Mouse (Mus musculus) MEL (cell line): ENCODE results near the gene Hlcs. TPM values are rescaled to one million over a fixed set of nuclear protein-coding genes. Genes with fewer than 3 reads are reported as not detected.

Experiments
- DNase-seq: peaks from one replicate; pipeline ENCODE4 v3.0.0; 2011; ENCODE audit warnings: low read depth, low spot score
- H3K27ac ChIP-seq: 2 replicates; pipeline ENCODE4 v1.5.1; 2012; ENCODE audit warnings: low read depth, mild to moderate bottlenecking, control low read depth, low read length, moderate library complexity; ENCODE audit not compliant: control insufficient read depth
- H3K27me3 ChIP-seq, 2 experiments: fragments of 150-350 bp in 1 of 2; sonication (generic) in 1 of 2; 2 replicates each; pipeline ENCODE4 v1.6.1; 2012; ENCODE audit warnings: low read length in 2 of 2, mild to moderate bottlenecking in 2 of 2, improper control_type of control experiment in 1 of 2, moderate library complexity in 1 of 2; ENCODE audit not compliant: insufficient read depth in 2 of 2, control insufficient read depth in 1 of 2
- H3K36me3 ChIP-seq, 2 experiments: 2 replicates each; pipeline ENCODE4 v1.6.1; 2012 to 2014; ENCODE audit warnings: low read length in 2 of 2, improper control_type of control experiment in 1 of 2, inconsistent platforms in 1 of 2, mild to moderate bottlenecking in 1 of 2; ENCODE audit not compliant: insufficient read depth in 2 of 2, control insufficient read depth in 1 of 2
- H3K4me1 ChIP-seq, 2 experiments: fragments of 150-350 bp in 1 of 2; sonication (generic) in 1 of 2; 2 replicates each; pipeline ENCODE4 v1.6.1; 2012; ENCODE audit warnings: low read length in 2 of 2, improper control_type of control experiment in 1 of 2, mild to moderate bottlenecking in 1 of 2; ENCODE audit not compliant: insufficient read depth in 2 of 2, control insufficient read depth in 1 of 2
- H3K4me3 ChIP-seq, 2 experiments: fragments of 150-350 bp in 1 of 2; sonication (generic) in 1 of 2; 2 replicates each; pipeline ENCODE4 v1.5.1; 2012; ENCODE audit warnings: low read depth in 2 of 2, low read length in 2 of 2, mild to moderate bottlenecking in 2 of 2, moderate library complexity in 2 of 2, control low read depth in 1 of 2, improper control_type of control experiment in 1 of 2; ENCODE audit not compliant: control insufficient read depth in 1 of 2, insufficient read depth in 1 of 2
- H3K79me2 ChIP-seq: 2 replicates; pipeline ENCODE4 v1.6.1; 2012; ENCODE audit warnings: mild to moderate bottlenecking, low read length, moderate library complexity; ENCODE audit not compliant: control insufficient read depth, poor library complexity, insufficient read depth
- H3K9ac ChIP-seq: 2 replicates; pipeline ENCODE4 v1.6.1; 2012; ENCODE audit warnings: low read depth, mild to moderate bottlenecking, control low read depth, low read length, moderate library complexity; ENCODE audit not compliant: control insufficient read depth, poor library complexity, severe bottlenecking
- H3K9me3 ChIP-seq: fragments of 150-350 bp; sonication (generic); replicated peaks from 2 replicates; pipeline ENCODE4 v1.6.1; 2012; ENCODE audit warnings: mild to moderate bottlenecking, low read length, improper control_type of control experiment, moderate library complexity; ENCODE audit not compliant: insufficient read depth
- CHD1 ChIP-seq: IDR thresholded peaks from 2 replicates; pipeline ENCODE4 v1.6.1; 2012; ENCODE audit warnings: low read depth, mild to moderate bottlenecking, inconsistent platforms, low read length, improper control_type of control experiment
- CTCF ChIP-seq, 3 experiments: IDR thresholded peaks in 2 of 3; conservative IDR thresholded peaks in 1 of 3; 2 replicates each; pipeline ENCODE4 v1.5.1; 2011 to 2012; ENCODE audit warnings: low read length in 3 of 3, low read depth in 2 of 3, mild to moderate bottlenecking in 2 of 3, improper control_type of control experiment in 1 of 3, inconsistent platforms in 1 of 3, mixed read lengths in 1 of 3, moderate library complexity in 1 of 3; ENCODE audit not compliant: control insufficient read depth in 1 of 3, insufficient read depth in 1 of 3, poor library complexity in 1 of 3, severe bottlenecking in 1 of 3
- GATA1 ChIP-seq: IDR thresholded peaks from 2 replicates; pipeline ENCODE4 v1.6.1; 2011; ENCODE audit warnings: low read depth, low read length, improper control_type of control experiment
- JUND ChIP-seq: IDR thresholded peaks from 2 replicates; pipeline ENCODE4 v1.6.1; 2011; ENCODE audit warnings: low read depth, mild to moderate bottlenecking, improper control_type of control experiment, low read length
- MYB ChIP-seq: IDR thresholded peaks from 2 replicates; pipeline ENCODE4 v1.6.1; 2011; ENCODE audit warnings: mild to moderate bottlenecking, low read depth, low read length, improper control_type of control experiment
- POLR2A ChIP-seq, 2 experiments: IDR thresholded peaks; 2 replicates each; pipeline ENCODE4 v1.6.1; 2011 to 2012; ENCODE audit warnings: low read length in 2 of 2, mild to moderate bottlenecking in 2 of 2, control low read depth in 1 of 2, improper control_type of control experiment in 1 of 2, low read depth in 1 of 2, moderate library complexity in 1 of 2; ENCODE audit not compliant: control insufficient read depth in 1 of 2, insufficient read depth in 1 of 2, poor library complexity in 1 of 2
- RAD21 ChIP-seq: IDR thresholded peaks from 2 replicates; pipeline ENCODE4 v1.6.1; 2011; ENCODE audit warnings: mild to moderate bottlenecking, low read depth, low read length, improper control_type of control experiment
- RCOR1 ChIP-seq: IDR thresholded peaks from 2 replicates; pipeline ENCODE4 v1.6.1; 2012; ENCODE audit warnings: low read depth, mild to moderate bottlenecking, inconsistent platforms, low read length, improper control_type of control experiment
- SMC3 ChIP-seq: IDR thresholded peaks from 2 replicates; pipeline ENCODE4 v1.6.1; 2011; ENCODE audit warnings: low read depth, low read length, improper control_type of control experiment
- TCF12 ChIP-seq: IDR thresholded peaks from 2 replicates; pipeline ENCODE4 v1.6.1; 2014; ENCODE audit warnings: low read depth, mild to moderate bottlenecking, inconsistent platforms, low read length, improper control_type of control experiment, moderate library complexity
- UBTF ChIP-seq: IDR thresholded peaks from 2 replicates; pipeline ENCODE4 v1.6.1; 2012; ENCODE audit warnings: low read depth, mild to moderate bottlenecking, inconsistent platforms, low read length, improper control_type of control experiment, moderate library complexity, borderline replicate concordance; ENCODE audit not compliant: insufficient read depth
- ZKSCAN1 ChIP-seq: IDR thresholded peaks from 2 replicates; pipeline ENCODE4 v1.6.1; 2012; ENCODE audit warnings: low read depth, mild to moderate bottlenecking, inconsistent platforms, low read length, improper control_type of control experiment, moderate library complexity
- ZMIZ1 ChIP-seq: IDR thresholded peaks from 2 replicates; pipeline ENCODE4 v1.6.1; 2012; ENCODE audit warnings: low read depth, mild to moderate bottlenecking, inconsistent platforms, low read length, improper control_type of control experiment, moderate library complexity
- polyA plus RNA-seq, 2 experiments: library from polyadenylated mRNA; stranded (reverse) in 1 of 2; unstranded in 1 of 2; fragments of >175 nt in 1 of 2; fragments of >200 nt in 1 of 2; gene quantifications; 2 replicates each; pipeline versions ENCODE4 v1.2.1 to v1.2.4; 2012; ENCODE audit warnings: low replicate concordance in 2 of 2, low read depth in 1 of 2; ENCODE audit not compliant: insufficient read length in 2 of 2, insufficient read depth in 1 of 2, missing spikeins in 1 of 2
- total RNA-seq: library from RNA; depleted of rRNA; stranded (reverse); fragments of 300-350 nt; gene quantifications from 2 replicates; pipeline ENCODE4 v1.2.3, GENCODE M21; 2012

Gene Hlcs
- total and polyA plus RNA-seq, 3 experiments, result 3.3 to 6.4 TPM; not detected in 1

- H3K9me3 ChIP-seq, result no peaks in the 10 kb centered on the region
- TF ChIP-seq SMC3 (no peak), MYB (no peak), GATA1 (no peak), TCF12 (no peak), POLR2A (IDR thresholded peaks at IDR 0.05; ENCODE audit: control insufficient read depth in 1 of 2, insufficient read depth in 1 of 2, low read depth in 1 of 2, low read length in 2 of 2, poor library complexity in 1 of 2) (no peak), ZMIZ1 (no peak), JUND (no peak), RCOR1 (no peak), ZKSCAN1 (no peak), RAD21 (no peak), CHD1 (no peak), UBTF (no peak)
- H3K79me2 ChIP-seq, result no peaks in the 10 kb centered on the region
- H3K27me3 ChIP-seq, result no peaks in the 10 kb centered on the region
- H3K27ac ChIP-seq, result no peak overlapping the region
- peaks cover 0 to 4% of the 10 kb centered on the region in 2 experiments; a peak in 2 of 4 replicates for H3K36me3 ChIP-seq
- DNase-seq, result no peak
- H3K4me1 ChIP-seq, result peaks cover 0 to 11% of the 10 kb centered on the region in 2 experiments; a peak in 2 of 4 replicates
- H3K9ac ChIP-seq, result no peak overlapping the region
- no peak overlapping the region for H3K4me3 ChIP-seq
These were observed 10.8 kb downstream of the Hlcs start for GRCm38 (mm10) chr16:94302274-94303202.

GRCm38 (mm10) chr16:94301696-94302095 is 11.7 kb downstream of the Hlcs start:
- Histone ChIP-seq H3K27me3 (no peaks in the 10 kb centered on the region), H3K4me3 (no peak overlapping the region), H3K36me3 (peaks cover 0 to 4% of the 10 kb centered on the region in 2 experiments; a peak in 2 of 4 replicates), H3K9ac (no peak overlapping the region), H3K9me3 (no peaks in the 10 kb centered on the region), H3K79me2 (no peaks in the 10 kb centered on the region), H3K27ac (no peak overlapping the region), H3K4me1 (peaks cover 0 to 11% of the 10 kb centered on the region in 2 experiments; a peak in 2 of 4 replicates)
- no peak for DNase-seq
- no peak for TF ChIP-seq JUND
- 0 out of 6 replicates have a peak, but pooled peaks of 1 of the 3 experiments have one; percentile 15 for TF ChIP-seq CTCF (IDR thresholded peaks at IDR 0.05 in 2 of 3, conservative IDR thresholded peaks at IDR 0.05 in 1 of 3; ENCODE audit: control insufficient read depth in 1 of 3, insufficient read depth in 1 of 3, low read depth in 2 of 3, low read length in 3 of 3, poor library complexity in 1 of 3, severe bottlenecking in 1 of 3)
